Mouse (Mus musculus): Measurements from ENCODE around the gene Frat1.

Gene Frat1

DNA sequence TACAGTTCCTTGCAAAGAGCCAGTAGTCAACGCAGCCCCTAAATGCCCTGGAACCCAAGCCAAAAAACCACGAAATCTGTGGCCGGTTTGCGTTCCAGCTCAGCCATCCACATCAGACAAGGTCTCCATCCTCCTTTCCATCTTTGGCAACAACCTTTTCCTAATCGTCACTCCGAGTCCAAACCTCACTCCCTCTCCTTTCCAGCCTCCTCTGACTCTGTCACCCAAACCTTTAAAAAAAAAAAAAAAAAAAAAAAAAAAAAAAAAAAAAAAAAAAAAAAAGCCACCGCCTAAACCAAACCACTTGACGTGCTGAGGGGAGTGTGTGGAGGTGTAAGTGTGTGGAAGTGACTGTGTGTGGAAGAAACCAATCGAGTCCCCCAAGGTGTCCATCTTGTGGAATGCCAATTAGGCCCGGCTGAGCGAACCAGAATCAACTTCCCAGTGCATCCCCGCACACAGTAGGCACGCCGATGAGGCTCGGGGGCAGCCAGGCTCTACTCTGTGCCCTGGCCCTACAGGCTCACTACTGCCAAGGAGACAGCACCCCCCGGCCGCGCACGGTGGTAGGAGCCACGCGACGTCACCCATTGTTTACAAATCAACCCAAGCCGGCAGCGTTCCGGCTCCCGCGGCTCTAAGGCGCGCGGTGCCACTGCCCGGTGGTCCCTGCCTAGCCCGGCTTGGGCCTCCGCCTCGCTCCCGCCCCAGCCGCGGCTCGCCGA lies at the start of gene Frat1:
Gene Frat1 (plus strand): TSS at position 590 of the 725 bp plus-strand sequence.
- peak; percentile 90 to 94 for DNase-seq (ENCODE audit: low spot score in 2 of 2)

DNA sequence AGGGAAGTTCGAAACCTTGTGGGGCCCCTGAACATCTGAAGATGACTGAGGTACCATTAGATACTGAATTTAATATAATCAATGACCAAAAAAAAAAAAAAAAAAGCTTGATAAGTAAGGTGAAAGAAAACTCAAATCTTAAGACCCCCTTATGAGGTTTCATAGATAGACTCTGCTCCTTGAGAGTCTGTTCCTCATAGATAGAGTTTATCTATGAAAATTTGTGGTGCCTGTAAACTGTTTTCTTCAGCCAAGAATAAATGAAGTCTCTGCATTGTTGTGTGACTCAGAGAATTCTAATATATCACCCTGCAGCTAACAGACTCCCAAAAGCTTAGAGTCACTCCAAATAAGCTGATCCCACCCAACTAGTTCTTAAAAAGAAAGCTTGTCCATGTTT lies 42.9 kb upstream of the Frat1 start:
- no peak for DNase-seq (ENCODE audit: low spot score in 2 of 2)

DNA sequence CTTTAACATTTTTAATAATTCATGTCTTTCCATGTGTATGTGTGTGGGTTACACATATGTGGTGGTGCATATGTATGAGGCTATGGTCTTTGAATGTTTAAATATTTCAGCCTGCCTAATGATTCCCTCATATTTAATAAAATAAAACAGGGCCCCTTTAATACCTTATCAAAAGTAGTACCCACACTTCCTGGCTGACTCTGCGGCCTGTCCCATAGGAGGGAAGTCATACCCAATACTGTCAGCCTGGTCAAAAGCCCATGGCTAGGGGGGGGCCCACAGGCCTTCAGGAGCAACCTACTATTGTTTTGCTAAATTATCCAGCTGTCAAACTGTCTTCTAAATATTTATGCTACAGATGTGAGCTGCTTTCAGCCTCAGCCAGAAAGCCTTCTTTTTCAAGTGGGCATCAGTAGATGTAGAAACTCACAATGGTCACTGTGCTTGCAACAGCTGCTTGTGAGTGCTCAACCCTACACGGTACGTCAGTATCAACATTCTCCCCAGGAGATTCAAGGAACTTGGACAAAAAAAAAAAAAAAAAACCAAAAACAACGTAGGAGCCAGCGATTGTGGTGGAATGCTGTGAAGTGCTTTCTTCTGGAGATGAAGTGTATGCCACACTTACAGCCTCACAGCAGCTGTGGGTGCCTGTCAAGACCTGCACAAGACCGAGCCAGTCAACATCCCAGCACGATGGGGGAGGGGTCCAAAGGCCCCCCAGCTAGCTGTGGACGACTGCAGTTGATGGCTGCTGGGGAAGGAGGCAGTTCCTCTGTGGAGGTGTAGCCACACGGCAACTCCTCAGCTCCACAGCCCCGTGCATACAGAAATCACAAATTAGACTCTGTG lies 40.4 kb upstream of the Frat1 start:
- no peak for DNase-seq (ENCODE audit: low spot score in 2 of 2)

DNA sequence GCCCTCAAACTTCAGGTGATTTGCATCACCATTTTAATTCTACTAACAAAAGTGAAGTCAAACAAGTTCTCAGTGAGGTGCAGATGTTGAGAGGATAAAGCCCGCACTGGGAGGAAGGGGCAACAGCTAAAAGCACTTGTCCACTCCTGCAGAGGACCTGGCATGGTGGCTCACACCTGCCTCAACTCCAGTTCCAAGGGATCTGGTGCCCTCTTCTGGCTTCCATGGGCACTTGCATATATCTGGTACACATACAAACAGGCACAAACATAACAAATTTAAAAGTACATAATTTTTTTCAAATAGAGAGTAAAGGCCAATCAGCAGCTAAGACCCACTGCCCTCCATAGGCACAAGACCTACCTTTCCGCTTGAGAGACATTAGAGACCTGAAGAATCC lies 38.4 kb upstream of the Frat1 start:
- no peak for DNase-seq (ENCODE audit: low spot score in 2 of 2)

DNA sequence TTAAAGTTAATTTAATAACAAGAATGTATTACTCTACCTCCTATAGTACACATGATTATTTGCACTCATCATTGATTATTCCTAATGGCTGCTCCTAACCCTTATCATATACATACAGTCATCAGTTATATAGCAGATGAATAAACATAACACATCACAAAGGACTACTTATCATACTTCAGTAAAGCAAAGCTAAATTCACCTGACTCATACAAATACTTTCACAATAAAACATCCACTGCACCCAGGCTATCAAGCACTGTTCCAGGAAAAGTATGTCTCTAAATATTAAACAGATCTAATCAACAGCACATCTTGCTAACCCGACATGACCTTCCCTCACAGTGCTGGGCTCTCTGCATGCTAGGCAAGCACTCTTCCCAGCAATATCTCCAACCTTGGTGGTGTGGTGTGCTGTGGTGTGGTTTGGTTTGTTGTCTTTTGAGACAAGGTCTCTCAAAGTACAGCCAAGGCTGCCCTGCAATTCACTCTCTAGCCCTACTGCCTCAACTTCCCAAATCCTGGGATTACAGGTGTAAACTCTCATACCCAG lies 36.8 kb upstream of the Frat1 start:
- no peak for DNase-seq (ENCODE audit: low spot score in 2 of 2)

DNA sequence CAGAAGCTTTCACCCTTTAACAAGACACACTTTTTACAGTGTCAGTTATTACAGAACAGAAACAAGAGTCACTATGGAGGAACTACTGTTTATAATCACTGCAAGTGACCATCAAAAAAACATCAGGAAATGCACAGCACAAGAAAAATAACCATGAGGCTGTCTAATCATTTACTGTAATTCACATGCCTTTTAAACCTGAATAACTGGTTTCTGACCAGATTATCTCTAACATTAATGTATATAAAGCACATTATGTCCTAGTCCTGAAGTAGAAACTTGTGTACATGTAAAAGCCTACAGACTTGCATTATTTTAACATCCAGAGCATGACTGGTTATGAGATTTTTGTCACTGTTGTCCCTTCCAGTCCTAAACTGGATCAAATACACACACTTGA lies 35.8 kb upstream of the Frat1 start:
- DNase-seq (ENCODE audit: low spot score in 2 of 2): no peak

DNA sequence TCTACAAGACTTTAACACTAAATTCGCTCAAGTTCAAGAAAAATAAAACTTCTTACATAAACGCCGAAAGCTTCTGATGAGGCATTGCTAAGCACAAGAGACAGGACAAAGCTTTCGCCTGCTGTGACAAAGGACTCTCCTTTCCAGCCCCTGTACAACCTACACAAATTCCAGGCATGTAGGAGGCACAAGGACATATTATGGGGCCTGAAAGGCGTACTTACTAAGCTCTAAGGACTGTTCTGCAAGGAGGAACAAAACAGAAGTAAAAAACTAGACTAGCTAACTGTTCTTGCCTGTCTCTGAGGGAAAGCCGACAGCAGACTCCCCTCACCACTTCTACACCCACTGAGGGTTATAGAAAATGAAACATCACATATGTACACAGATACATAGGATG lies 34.9 kb upstream of the Frat1 start:
- DNase-seq (ENCODE audit: low spot score in 2 of 2): no peak

DNA sequence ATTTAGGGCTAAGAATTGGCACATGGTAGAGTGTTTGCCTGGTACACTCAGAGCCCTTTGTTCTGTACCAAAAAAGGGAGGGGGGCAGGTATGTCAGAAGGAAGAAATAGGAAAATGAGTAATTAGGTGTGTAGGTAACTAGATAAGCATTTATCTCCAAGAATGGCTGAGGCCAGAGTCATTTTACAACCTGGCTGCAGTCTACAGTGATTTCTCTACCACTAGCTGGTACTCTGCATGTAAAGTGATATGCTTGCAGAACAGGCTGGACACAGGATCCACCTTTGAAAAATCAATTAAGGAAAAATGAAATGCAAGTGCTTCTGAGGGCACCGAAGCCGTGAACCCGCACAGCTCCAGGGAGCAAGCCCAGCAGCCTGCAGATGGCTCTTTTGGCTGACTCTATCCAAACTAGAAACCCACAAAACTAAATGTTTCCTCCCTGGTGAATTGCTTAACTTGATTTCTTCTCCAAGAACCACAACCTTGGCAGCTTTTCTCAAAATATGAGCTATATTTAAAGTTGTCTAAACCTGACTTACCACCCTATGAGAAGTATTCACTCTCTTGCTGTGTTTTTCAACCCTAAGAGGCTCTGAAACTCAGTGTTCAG lies 33.5 kb upstream of the Frat1 start:
- no peak for DNase-seq (ENCODE audit: low spot score in 2 of 2)

DNA sequence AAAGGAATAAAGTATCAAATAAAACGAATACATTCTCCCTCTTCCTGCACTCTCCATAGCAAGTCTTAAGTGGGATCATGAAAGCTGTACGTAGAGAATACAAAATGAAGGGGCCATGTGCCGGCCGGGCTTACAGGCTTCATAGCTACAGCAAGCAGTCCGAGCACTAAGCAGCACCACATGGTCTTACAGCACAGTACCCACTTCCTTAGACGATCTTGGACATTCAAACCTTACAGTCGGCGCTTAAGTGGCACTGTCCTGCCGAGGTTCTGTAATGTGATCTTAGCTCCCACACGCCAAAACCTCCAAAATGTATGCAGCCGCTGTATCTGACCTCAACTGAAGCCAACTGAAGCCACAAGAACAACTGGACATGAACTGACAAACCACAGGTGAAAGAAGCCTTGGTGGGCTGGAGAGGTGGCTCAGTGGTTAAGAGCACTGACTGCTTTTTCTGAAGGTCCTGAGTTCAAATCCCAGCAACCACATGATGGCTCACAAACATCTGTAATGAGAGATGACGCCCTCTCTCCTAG lies 32.9 kb upstream of the Frat1 start:
- no peak for DNase-seq (ENCODE audit: low spot score in 2 of 2)

DNA sequence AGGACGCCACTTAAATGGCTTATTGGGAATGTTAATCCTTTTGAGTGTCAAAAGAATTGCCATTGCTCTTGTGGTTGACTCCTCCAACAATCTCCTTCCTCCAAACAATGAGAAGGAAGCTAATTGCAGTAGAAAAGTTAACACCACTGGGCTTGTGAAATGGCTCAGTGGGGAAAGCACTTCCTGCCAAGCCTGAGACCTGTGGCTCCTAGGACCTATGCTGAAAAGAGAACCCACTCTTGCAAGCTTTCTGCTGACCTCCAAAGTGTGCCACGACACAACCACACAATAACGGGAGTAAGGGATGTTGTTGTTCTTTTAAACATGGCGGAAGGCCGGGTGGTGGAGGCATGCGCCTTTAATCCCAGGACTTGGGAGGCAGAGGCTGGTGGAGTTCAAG lies 32.2 kb upstream of the Frat1 start:
- no peak for DNase-seq (ENCODE audit: low spot score in 2 of 2)

DNA sequence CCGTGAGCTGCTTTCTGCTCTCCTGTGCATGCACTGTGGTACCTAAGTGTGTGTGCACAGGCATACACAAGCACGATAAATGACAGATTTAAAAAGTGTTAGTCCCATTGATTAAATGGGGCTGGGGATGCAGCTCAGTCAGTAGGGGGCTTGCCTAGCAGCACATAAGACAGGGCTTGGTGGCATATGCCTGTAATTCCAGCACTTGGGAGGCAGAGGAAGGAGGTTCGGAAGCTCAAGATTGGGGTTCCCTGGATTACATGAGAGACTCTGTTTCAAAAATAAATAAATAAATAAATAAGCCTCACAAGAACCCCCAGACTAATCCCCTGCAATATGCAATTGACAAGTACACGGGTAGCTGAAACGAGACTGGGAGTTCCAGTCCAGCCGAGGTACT lies 29.3 kb upstream of the Frat1 start:
- no peak for DNase-seq (ENCODE audit: low spot score in 2 of 2)

DNA sequence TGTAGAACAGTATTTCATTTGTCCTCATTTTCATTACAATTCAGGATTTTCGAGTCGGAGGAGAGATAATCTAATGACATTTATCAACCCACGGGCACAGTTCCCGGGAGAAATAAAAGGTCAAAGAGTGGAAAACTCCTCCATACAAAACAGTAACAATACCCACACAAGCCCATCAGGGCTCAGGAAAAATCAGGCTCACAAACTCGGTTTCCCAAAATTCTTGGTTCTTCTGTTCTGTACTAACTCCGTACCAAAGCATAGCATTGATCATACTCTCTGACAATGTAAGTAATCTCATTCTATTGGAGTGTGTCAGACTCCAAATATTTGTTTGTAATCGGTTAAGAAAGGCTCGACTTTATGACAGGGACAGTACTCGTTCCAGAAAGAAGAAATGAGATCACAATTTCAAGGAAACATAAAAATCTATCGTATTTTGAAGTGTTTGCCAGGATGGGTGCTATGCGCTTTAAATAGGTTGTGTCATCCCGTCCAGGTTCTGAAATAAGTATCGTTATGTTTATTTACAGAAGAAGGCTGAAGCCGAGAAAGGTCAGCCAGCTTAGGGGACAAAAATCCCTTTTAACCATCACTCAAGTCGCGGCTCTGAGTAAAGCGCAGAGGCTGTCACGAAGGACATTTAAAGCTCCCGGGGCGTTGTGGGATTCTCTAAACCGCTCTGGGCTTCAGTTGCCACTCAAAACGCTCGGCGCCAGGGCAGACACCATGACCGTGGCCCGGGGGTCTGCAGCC lies 28.6 kb upstream of the Frat1 start:
- no peak for DNase-seq (ENCODE audit: low spot score in 2 of 2)

DNA sequence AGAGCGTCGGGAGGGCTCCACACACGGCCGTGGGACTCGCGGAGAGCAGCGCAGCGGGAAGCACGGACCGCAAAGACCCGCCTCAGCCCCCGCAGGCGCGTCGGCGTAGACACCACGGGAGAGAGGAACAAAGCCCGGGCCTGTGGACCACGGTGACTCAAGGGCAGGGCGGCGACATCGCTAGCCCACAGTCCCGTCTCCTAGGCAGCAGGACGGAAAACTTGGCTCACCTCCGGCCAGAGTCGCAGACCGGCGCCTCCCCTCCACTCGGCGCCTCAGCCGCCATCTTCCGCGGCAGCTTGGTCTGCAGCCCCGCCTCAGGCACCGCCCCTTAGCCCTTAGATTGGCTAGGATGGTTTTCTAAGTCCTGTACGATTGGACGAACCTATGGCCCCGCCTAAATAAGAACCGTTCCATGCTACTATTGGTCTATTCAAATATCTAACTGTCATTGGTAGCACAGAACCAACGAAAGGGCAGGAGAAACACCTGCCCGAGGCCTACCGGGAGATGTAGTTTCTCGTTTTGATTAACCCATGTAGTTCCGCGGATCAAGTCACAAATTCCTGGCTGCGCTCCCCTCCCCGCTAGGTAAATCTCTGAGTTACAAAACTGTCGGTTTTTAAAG lies 27.9 kb upstream of the Frat1 start, which contains the start of gene Arhgap19:
Gene Arhgap19 (minus strand): TSS at position 306 of the 628 bp plus-strand sequence.
- DNase-seq (ENCODE audit: low spot score in 2 of 2): peak; percentile 91 to 93

DNA sequence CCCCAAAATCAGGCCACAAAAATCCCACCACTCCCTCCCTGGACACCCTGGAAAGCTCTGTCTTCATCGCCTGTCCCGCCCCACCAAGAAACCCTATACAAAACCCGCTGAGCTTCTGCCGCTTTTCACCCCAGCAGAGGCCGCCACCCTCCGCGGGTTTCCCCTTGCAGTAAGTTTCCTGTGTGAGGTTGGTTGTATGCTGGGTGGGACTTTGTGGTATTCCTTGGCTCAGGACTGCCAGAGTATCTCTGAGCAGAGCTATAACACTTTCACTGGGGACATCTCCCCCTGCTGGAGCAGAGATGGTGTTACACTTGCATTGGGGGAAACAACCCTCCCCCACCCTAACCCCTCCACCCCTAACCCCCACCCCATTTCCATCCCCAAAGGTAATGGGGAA lies 26.4 kb upstream of the Frat1 start:
- peak; percentile 47 to 77 for DNase-seq (ENCODE audit: low spot score in 2 of 2)

DNA sequence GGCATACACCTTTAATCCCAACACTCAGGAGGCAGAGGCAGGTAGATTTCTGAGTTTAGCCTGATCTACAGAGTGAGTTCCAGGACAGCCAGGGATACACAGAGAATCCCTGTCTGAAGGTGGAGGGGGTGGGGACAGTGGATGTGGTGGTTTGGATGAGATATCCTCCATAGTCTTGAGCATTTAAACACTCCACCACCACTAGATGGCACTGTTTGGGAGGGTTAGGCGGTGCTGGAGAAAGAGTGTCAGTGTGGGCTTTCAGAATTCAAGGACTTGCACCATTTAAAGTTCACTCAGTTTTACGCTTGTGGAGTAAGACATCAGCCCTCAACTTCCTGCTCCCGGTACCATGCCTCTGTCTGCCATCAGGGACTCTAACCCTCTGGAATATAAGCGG lies 23.9 kb upstream of the Frat1 start:
- no peak for DNase-seq (ENCODE audit: low spot score in 2 of 2)

DNA sequence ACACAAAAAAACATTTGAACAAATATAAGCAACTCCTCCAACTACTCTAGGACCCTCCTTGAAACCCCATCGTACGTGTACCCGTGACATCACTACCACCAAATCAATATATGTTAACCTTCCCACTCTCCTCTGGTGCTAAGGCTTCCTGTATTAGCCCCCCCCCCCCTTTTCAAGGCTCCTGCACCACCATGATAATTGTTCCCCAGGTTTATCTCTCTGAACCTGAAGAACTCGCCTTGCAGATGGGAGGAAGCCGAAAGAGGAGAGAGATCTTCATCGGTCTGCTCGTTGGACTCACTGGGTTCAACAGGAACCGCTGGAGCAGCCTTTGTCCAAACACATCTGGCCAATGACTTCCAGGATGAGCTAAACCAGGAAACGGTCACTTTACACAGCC lies 22.3 kb upstream of the Frat1 start:
- DNase-seq (ENCODE audit: low spot score in 2 of 2): no peak

DNA sequence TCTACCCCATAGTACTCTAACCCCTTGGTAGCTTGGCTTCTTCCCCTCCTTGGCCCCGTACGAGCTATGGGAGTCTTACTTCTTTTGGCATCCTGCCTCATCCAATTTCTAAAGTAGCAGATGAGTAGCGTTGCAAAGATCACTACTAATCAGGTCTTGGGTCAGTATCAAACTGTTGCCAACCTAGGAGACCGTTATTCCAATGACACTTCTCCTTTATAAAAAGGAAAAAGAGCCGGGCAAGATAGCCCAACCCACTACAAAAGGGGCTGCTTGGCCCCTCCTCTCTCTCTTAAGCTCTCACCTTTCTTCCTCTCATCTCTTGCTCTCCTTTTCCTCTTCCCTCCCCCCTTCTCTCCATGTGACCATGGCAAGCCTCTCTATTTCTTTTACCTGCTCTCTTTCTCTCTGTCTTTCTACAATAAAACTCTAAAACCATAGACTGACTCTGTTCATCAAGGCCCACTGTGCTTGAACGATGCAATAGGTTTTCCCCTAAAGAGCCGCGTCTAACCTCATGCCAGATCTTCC lies 21.6 kb upstream of the Frat1 start:
- no peak for DNase-seq (ENCODE audit: low spot score in 2 of 2)

DNA sequence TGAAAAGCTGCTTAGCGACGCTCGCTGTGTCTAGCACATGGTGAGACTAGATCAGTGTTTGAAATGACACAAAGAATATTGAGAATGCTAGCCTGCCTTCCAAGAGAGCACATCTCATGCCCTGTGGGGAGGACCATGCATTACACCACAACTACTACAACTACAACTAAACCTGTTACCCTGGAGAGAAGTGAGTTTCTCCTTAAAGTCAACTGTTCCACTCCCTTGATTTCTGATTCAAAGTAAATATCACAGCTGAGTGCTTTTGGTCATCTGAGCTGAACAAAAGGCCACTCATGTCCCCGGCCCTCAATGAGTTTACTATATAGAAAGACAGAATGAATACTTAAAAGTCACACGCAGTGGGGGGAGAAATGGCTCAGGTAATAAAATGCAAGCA lies 19.7 kb upstream of the Frat1 start:
- no peak for DNase-seq (ENCODE audit: low spot score in 2 of 2)

DNA sequence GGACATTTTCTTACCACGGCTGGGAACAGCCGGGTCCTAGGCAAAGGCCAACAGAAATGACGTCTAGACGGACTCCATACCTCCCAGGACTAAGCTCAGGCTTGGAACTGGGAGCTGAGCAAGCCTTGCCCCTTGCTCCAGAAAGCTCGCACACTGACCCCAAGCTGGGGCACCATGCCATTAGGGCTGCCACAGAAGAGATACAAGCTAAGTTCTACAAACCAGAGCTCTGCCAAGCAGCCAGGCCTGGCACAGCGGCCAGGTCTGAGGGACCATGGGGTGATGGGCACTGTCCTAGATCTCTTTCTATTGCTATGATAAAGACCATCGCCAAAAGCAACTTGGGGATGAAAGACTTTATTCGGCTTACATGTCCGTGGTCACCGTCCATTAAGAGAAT lies 17.2 kb upstream of the Frat1 start:
- DNase-seq (ENCODE audit: low spot score in 2 of 2): no peak

DNA sequence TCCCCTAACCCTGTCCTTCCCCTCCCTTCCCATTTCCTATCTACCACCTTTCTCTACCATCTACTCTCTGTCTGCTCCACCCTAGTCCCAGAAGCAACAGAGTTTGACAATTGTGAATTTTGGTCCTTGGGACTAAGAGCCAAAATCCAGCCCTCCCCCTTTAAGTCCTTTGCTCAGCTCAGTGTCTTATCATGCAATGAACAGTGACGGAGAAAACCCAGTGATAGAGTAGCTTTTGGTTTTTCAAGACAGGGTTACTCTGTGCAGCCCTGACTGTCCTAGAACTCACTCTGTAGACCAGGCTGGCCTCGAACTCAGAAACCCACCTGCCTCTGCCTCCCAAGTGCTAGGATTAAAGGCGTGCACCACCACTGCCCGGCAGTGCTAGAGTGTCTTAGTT lies 16.4 kb upstream of the Frat1 start:
- no peak for DNase-seq (ENCODE audit: low spot score in 2 of 2)

DNA sequence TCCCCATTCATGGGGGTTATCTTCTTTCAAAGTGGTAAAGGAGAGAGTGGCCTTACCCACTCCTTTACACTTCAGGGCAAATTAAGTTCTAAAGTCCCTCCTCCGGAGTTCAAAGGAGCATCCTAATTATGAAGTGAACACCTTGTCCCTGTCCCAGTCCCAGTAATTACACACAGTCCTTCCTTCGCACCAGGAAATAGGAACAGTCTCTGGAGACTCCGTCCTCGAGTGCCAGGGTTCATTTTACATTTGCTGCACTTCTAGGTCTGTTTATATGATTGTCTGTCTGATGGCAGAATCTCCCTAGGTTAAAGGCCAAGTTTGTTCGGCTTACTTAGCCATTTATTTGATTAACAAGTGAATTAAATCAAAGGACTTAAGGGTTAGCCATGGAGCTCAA lies 13.4 kb upstream of the Frat1 start:
- DNase-seq (ENCODE audit: low spot score in 2 of 2): no peak
